Mouse (Mus musculus): ENCODE results near the gene Uimc1. TPM values are rescaled to one million over a fixed set of nuclear protein-coding genes. Genes with fewer than 3 reads are reported as not detected.

Uimc1 gene
- total RNA-seq, 2 experiments from 2014 or later = 21.7 to 24.5 TPM

DNA sequence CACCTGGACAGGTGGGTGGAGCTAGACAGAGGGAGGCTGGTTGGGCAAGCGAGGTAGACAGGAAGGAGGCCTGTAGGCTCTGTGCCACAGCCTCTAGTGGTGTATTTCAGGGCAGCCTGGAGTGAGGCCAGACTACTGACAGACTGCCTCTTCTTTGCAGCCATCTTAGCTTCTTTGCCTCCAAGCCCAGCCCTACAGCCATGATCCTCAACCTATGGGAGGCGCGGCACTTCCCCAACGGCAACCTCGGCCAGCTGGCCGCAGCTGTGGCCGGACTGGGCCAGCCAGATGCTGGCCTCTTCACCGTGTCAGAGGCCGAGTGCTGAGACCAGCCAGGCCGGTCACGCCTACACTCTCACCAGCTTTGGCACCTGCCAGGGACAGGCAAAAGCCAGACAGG is 95.5 kb downstream of the Uimc1 start:
- intact Hi-C loops (cut with DNase I) = no loop called here
- DNase-seq (ENCODE audit: low spot score) = no peak

GRCm38 (mm10) chr13:55002090-55002489 is 98.0 kb downstream of the Uimc1 start:
- DNase-seq (ENCODE audit: low spot score) = no peak
- intact Hi-C loops (cut with DNase I) = no loop called here

GRCm38 (mm10) chr13:55000433-55000832 is 99.7 kb downstream of the Uimc1 start:
- DNase-seq (ENCODE audit: low spot score) = no peak
- intact Hi-C loops (cut with DNase I) = no loop called here

DNA sequence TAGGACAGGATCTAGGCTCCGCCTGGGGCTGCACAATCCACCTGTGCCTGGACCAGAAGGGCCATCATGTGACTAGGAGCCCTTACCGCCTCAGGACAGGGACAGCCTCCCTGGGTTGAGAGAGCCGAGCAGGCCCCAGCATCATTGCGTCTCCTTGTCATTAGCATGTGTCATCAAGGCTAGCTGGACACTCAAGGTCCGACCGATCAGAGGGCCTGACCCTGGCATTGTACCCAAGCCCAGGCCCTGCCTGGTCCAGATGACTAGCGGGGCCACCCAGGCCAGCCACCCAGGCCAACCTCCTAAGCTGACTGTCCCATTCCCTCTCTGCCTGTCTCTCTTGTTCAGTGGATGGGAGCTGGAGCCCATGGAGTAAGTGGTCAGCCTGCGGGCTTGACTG is 102.5 kb downstream of the Uimc1 start:
- intact Hi-C loops (cut with DNase I) = no loop called here

GRCm38 (mm10) chr13:54995161-54995560 is 104.9 kb downstream of the Uimc1 start:
- intact Hi-C loops (cut with DNase I) = no loop called here
- no peak for DNase-seq (ENCODE audit: low spot score)

More for the DNA sequence above, 102.5 kb downstream of the Uimc1 start:
- DNase-seq (ENCODE audit: low spot score) = no peak

GRCm38 (mm10) chr13:54994576-54994975 is 105.5 kb downstream of the Uimc1 start:
- no peak for DNase-seq (ENCODE audit: low spot score)
- intact Hi-C loops (cut with DNase I) = no loop called here

DNA sequence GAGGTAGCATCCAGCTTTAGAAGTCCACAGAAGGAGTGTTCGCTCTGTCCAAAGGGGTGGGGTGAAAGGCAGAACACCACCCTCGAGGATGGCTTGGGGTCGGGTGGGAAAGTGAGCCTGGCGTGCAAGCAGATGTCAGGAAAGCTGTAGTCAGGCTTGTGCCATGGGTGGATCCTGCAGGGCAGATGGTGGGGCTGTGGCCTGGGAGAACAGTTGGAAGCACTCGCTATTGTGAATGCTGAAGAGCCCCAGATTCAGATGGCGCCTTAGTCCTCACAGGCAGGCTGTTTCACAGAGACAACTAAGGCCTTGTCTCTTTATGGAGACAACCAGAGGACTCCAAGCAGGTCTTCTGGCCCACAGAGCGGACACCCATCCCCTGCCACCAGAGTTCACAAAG is 107.9 kb downstream of the Uimc1 start:
- intact Hi-C loops (cut with DNase I) = no loop called here
- DNase-seq (ENCODE audit: low spot score) = no peak

DNA sequence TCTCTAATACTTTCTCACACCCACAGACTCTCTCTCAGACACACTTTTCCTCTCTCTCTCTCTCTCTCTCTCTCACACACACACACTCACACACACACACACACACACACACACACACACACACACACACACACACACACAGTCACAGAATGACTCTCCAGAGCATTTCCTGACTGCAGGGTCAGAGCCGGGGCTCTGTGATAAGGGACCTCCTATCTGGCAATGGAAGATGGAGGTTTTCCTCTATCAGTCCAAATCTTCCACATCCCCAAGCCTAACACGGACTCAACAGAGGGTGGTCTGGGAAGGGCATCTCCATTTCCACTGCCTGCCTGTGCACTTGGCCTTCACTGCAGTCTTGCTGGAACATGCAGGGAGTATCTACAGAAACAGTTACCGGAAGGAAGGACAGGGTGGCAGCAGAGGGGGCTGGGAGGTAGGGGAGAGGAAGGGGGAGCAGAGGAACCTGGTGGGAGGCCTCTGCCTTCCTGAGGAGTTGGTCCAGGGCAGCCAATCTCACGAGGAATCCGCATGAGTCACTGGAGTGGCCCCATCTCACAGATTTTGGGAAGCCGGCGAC is 111.8 kb downstream of the Uimc1 start:
- no peak for DNase-seq (ENCODE audit: low spot score)
- intact Hi-C loops (cut with DNase I) = no loop called here

- no peak for DNase-seq (ENCODE audit: low spot score)
- intact Hi-C loops (cut with DNase I) = no loop called here
These were observed 112.7 kb downstream of the Uimc1 start for GRCm38 (mm10) chr13:54987405-54987804.

DNA sequence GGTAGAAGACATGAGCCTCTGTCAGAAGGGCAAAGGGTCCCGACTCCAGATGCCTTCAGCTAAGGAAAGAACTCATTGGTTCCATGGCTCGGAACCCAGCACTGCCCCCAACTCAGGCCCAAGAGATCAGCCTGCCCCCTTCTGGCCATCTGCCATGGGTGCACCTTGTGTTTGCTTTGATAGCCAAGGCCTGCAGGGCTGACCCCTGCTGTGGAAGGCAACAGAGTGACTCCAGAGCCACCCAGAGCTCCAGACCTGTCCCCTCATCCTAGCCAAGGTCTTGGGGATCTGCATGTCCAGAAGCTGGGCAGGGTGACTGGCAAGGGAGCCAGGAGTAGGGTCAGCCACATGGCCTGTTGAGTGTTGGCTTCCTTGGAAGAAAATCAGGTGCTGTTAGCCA is 116.5 kb downstream of the Uimc1 start:
- DNase-seq (ENCODE audit: low spot score) = no peak
- intact Hi-C loops (cut with DNase I) = no loop called here

DNA sequence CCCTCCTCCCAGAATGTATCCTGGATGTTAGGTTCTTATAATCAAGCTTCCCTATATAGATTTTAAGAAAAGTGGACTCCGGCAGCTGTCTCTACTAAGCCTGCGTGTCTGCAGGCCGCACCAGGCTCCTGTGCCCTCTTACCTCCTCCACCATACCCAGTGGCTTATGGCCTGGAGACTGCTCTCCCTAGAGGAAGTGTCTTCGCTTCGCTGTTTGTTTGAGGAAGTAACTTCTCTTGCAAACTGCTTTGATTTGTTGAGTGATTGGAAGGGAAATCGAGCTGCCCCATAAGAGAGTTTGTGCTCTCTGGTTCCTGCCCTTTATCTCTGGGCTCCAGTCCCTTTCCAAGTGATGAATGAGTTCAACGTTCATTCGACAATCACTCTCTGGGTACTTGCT is 117.1 kb downstream of the Uimc1 start:
- intact Hi-C loops (cut with DNase I) = no loop called here
- DNase-seq (ENCODE audit: low spot score) = no peak

DNA sequence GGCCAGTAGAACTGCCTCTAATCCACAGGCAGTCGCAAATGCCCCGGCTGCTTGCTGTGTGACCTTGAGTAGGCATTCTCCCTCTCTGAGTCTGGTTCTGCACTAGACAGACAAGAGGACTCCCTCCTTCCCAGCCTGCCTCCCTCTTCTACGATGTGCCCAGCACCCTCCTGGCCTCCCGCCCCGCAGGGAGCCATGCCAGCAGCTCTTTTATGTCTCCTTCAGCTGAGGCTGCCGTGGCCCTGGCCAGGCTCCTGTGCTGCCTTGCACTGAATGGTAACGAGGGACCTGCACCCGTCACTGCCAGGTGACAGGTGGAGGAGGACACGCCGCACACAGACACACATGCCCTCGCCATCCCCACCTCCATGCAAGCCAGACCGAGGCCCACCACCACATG is 119.1 kb downstream of the Uimc1 start:
- intact Hi-C loops (cut with DNase I) = no loop called here
- DNase-seq (ENCODE audit: low spot score) = no peak

- intact Hi-C loops (cut with DNase I) = no loop called here
- DNase-seq (ENCODE audit: low spot score) = no peak
These were observed 121.3 kb downstream of the Uimc1 start for GRCm38 (mm10) chr13:54978804-54979203.

Other genes starting within 250 kb of the Uimc1 start
- 1 to 10 TPM in 1 of 2 experiments, under 1 TPM in 1; 0.73 to 1.1 TPM for gene Unc5a, start 150.9 kb downstream of the Uimc1 start, total RNA-seq (2021)
- gene Hk3, start 78.9 kb downstream of the Uimc1 start, total RNA-seq (2021) = under 1 TPM; 0.95 to 0.99 TPM
- gene Zfp346, start 5.0 kb upstream of the Uimc1 start, total RNA-seq (2021) = 10 to 100 TPM; 13.9 to 20.6 TPM
- not detected for gene Gm17617, start 33.2 kb upstream of the Uimc1 start, total RNA-seq (2021)
- gene Fgfr4, start 52.3 kb upstream of the Uimc1 start, total RNA-seq (2021) = under 1 TPM; 0.11 to 0.44 TPM
- 10 to 100 TPM; 59.1 to 65.4 TPM for gene Nsd1, start 109.5 kb upstream of the Uimc1 start, total RNA-seq (2021)
- gene Prelid1, start 220.2 kb upstream of the Uimc1 start, total RNA-seq (2021) = 10 to 100 TPM; 49.8 to 52.9 TPM
- 10 to 100 TPM; 36.6 to 37.0 TPM for gene Rab24, start 221.6 kb upstream of the Uimc1 start, total RNA-seq (2021)
- under 1 TPM; 0.36 to 0.65 TPM for gene Mxd3, start 229.5 kb upstream of the Uimc1 start, total RNA-seq (2021)